Mouse (Mus musculus) adrenal gland, postnatal 0 days (tissue): ENCODE measurements around the gene Ston2. TPM values are rescaled to one million over a fixed set of nuclear protein-coding genes. Genes with fewer than 3 reads are reported as not detected.

Experiments used
- microRNA-seq: library from miRNA; unstranded; fragments of <30 nt; microRNA quantifications from one replicate; pipeline ENCODE4, GENCODE M21; 2016; ENCODE audit warnings: borderline replicate concordance; ENCODE audit not compliant: insufficient number of aligned reads
- polyA plus RNA-seq: library from polyadenylated mRNA; unstranded; fragments of >200 nt; fragmentation: Nextera tagmentation; extraction: Ambion mirVana; gene quantifications from 2 replicates; pipeline ENCODE4 v1.2.1, GENCODE M21; 2015

The Ston2 gene
- 4.0 and 5.7 TPM in 2 replicates for polyA plus RNA-seq

DNA sequence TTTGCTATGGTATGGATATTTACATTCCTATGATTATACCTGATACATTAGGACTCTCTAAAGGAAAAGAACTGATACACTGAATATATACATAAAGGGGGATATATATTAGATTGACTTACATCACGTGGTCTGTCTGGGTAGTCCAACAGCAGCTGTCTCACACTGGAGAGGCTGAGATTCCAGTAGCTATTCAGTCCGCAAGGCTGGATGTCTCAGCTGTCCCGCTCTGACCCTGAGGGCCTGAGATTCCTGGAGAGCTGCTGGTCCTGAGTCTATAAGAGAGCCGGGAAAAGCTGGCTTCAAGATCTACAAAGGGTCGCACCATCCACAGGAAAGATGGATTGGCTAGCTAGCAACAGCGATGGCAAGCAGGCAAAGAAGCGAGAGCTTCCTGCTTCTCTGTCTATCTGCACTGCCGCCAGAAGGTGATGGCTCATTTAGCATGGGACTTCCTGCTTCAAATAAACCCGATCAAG is at the start of gene Ston2:
Ston2 (minus strand) TSS at position 429 of the 479 bp plus-strand sequence.

GRCm38 (mm10) chr12:91589847-91590690 is 198.1 kb downstream of the Ston2 start, which contains the start of gene Gtf2a1:
Gtf2a1 (minus strand) TSS chr12:91590487.

Small RNA genes lying within 50 kb of the gene (microRNA-seq; reads per million reads assigned to microRNA genes)
- gene Gm22015, result not detected

Other genes starting within 250 kb of the Ston2 start
- gene Gtf2a1, start 197.9 kb downstream of the Ston2 start, polyA plus RNA-seq, result 16.6 and 20.0 TPM in 2 replicates
- 53.8 and 101 TPM in 2 replicates for gene Sel1l, start 60.8 kb upstream of the Ston2 start, polyA plus RNA-seq